Mouse (Mus musculus) limb, embryonic 15.5 days (tissue): Measurements from ENCODE around the gene Lipm. TPM values are rescaled to one million over a fixed set of nuclear protein-coding genes. Genes with fewer than 3 reads are reported as not detected.

Experiments used
- ATAC-seq: fragments of 200-750 bp; cut with Nextera tagmentation; 2 replicates; pipeline ENCODE4 v1.8.0; 2017; ENCODE audit warnings: low read depth, moderate TSS enrichment; ENCODE audit not compliant: insufficient number of reproducible peaks, low FRiP score, low TSS enrichment
- H3K27ac ChIP-seq: fragments of 300-500 bp; sonication (generic); 2 replicates; pipeline ENCODE4 v1.5.1; 2015; ENCODE audit warnings: moderate library complexity, mild to moderate bottlenecking, inconsistent platforms
- H3K27me3 ChIP-seq: fragments of 300-500 bp; sonication (generic); 2 replicates; pipeline ENCODE4 v1.6.1; 2015; ENCODE audit warnings: inconsistent platforms
- H3K36me3 ChIP-seq: fragments of 300-500 bp; sonication (generic); 2 replicates; pipeline ENCODE4 v1.6.1; 2015; ENCODE audit warnings: inconsistent platforms
- H3K4me1 ChIP-seq: fragments of 300-500 bp; sonication (generic); 2 replicates; pipeline ENCODE4 v1.6.1; 2015; ENCODE audit warnings: inconsistent platforms
- H3K4me2 ChIP-seq: fragments of 300-500 bp; sonication (generic); 2 replicates; pipeline ENCODE4 v1.6.1; 2015; ENCODE audit warnings: mild to moderate bottlenecking, inconsistent platforms
- H3K4me3 ChIP-seq: fragments of 300-500 bp; sonication (generic); 2 replicates; pipeline ENCODE4 v1.5.1; 2015; ENCODE audit warnings: mild to moderate bottlenecking, inconsistent platforms
- H3K9ac ChIP-seq: fragments of 300-500 bp; sonication (generic); 2 replicates; pipeline ENCODE4 v1.6.1; 2015; ENCODE audit warnings: inconsistent platforms
- H3K9me3 ChIP-seq: fragments of 300-500 bp; sonication (generic); 2 replicates; pipeline ENCODE4 v1.6.1; 2016; ENCODE audit warnings: inconsistent platforms
- WGBS: fragments of 180-500 bp; shearing (Covaris S2); methylation state at CpG from one replicate; pipeline ENCODE4 v1.1.7; 2015; 5-methylcytosine and 5-hydroxymethylcytosine counted together
- polyA plus RNA-seq: library from polyadenylated mRNA; unstranded; fragments of >200 nt; fragmentation: Nextera tagmentation; extraction: Ambion mirVana; gene quantifications from 2 replicates; pipeline ENCODE4 v1.2.1, GENCODE M21; 2015

The Lipm gene
- polyA plus RNA-seq, 1 experiment from 2014 or later = 30.8 TPM

DNA sequence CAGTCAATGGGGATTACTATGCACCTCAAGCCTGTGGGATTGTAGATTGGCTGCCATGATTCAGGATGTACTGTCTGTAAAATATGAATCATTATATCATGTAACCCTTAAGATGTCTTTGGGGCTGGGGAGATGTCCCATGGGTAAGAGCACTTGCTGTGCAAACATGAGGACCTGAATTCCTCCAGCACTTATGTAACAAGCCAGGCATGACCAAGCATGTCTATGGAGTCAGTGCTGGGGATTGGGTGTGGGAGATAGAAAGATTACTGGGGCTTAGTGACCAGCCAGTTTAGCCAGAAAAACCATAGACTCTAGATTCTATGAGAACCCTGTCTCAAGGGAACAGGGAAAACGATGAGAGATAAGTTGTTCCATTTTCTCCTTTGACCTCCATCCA lies 18.4 kb downstream of the Lipm start:
- H3K27me3 ChIP-seq = no peaks in the 10 kb centered on the region
- H3K4me2 ChIP-seq = no peak overlapping the region
- no peaks in the 10 kb centered on the region for H3K36me3 ChIP-seq
- no peaks in the 10 kb centered on the region for H3K9me3 ChIP-seq
- no peaks in the 10 kb centered on the region for H3K4me1 ChIP-seq
- 84% methylated on average over 1 of the region's 1 CpGs for WGBS
- no peak for ATAC-seq
- no peak overlapping the region for H3K27ac ChIP-seq
- H3K9ac ChIP-seq = no peak overlapping the region
- no peak overlapping the region for H3K4me3 ChIP-seq

DNA sequence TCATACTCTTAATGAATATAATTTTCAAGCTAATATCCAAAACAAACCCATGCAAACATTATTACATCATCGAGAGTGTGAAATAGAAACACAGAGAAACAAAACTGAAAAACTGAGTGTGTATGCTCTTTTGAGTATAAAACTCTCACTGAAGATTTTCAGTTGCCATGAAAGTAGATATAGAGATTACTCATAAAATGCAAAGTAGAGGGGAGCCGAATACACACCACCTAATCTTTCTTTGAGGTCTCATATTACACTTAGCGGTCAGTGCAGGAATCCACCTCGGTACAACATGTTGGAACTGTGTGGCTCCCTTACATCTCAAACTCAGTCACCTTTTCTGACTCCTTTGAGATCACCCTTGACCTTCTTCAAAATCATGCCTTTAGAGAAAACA lies 18.9 kb downstream of the Lipm start:
- Histone ChIP-seq H3K9me3 (no peaks in the 10 kb centered on the region), H3K36me3 (no peaks in the 10 kb centered on the region), H3K4me1 (no peaks in the 10 kb centered on the region), H3K27me3 (no peaks in the 10 kb centered on the region), H3K4me3 (no peak overlapping the region), H3K27ac (no peak overlapping the region), H3K9ac (no peak overlapping the region), H3K4me2 (no peak overlapping the region)
- 58% methylated on average over 4 of the region's 4 CpGs for WGBS
- ATAC-seq = no peak

DNA sequence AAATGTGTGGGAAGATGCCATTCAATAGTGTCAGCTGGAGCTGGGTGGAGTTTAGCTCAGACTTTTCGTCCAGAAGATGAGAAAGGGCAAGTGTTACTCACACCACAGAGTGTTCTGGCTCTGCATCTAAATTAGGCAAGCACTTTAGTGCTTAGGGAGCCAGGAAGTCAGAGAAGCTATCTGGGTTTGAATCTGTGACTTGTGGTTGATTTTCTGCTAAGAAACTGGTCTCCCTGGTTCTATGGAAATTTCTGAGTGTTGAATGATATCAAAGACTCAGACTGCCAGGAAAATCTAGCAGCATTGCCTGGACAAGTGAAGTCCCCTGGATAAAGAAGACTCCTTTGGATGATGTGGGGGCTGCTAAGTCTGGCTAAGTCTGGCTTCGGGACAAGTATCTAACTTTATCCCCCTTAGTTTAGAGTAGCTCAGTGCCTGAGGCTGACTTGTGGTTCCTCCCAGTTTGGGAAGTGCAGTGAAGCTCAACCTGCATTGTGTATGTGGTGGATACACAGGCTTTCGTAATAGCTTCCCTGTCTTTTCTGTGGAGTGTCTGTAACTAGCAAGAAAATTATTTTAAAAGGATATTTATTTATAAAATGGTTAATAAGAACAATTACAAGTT lies 19.5 kb downstream of the Lipm start:
- H3K27ac ChIP-seq = no peak overlapping the region
- H3K9ac ChIP-seq = no peak overlapping the region
- ATAC-seq = no peak
- H3K4me2 ChIP-seq = no peak overlapping the region
- no peak overlapping the region for H3K4me3 ChIP-seq
- H3K36me3 ChIP-seq = no peaks in the 10 kb centered on the region
- H3K4me1 ChIP-seq = no peaks in the 10 kb centered on the region
- no peaks in the 10 kb centered on the region for H3K27me3 ChIP-seq
- no peaks in the 10 kb centered on the region for H3K9me3 ChIP-seq
- 63% methylated on average over 3 of the region's 3 CpGs for WGBS

DNA sequence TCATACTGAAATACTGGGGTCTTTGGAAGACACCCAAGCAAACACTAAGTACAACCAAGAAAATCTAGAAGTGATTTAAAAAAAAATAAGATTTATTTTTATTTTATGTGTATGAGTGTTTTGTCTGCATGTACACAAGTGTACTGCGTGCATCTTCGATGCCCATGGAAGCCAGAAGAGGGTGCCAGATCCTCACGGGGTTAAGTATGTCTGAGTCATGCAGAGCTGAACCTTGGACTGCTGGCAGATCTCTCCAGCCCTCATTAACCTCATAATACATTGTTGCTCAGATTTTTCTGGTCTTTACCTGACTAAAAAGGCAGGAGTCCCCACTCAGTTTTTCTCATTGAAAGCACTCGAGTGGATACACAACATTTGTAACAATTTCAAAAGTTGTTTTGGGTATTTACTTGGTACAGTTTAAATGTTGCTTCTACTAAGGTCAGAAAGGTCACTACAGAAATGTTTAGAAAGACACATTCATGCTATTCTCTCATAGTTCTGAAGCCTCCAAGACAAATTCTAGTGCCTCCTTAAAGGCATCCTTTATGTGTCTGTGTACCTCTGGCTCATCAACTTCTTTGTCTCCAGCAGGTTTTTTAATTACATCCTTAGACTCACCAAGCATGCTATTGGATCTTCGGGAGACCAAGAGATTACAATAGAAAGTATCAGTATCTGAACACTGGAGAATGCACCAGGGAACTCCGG lies 38.1 kb downstream of the Lipm start:
- Histone ChIP-seq H3K9ac (no peak overlapping the region), H3K36me3 (no peaks in the 10 kb centered on the region), H3K4me2 (no peak overlapping the region), H3K4me3 (no peak overlapping the region), H3K4me1 (no peaks in the 10 kb centered on the region), H3K27ac (no peak overlapping the region), H3K27me3 (no peaks in the 10 kb centered on the region), H3K9me3 (no peaks in the 10 kb centered on the region)
- WGBS = 87% methylated on average over 6 of the region's 6 CpGs
- ATAC-seq = no peak

DNA sequence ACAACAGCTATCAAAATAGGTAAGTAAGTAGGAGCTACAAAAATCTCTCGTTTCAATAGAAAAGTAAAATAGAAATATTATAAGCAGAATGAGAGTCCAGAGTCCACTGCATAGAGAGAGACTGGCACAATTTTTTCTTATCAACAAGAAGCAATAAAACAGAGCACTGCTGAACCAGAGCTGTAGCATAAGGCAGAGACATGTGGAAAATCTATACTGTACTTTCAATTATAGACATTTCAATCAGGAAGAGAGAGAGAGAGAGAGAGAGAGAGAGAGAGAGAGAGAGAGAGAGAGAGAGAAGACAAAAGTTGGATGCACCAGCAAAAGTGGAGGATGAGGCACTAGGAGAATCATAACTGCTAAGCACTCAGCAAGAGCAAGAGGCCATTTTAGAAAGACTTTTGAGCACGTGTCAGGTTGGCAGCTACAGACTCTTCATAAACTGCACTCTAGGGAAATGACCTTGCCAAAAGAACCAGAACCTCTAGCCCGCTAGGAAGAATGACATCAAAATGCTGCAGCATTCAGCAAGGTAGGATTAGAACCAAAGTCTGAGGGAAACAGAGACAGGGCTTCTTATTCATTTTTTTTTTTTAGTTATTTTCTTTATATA lies 38.8 kb downstream of the Lipm start:
- Histone ChIP-seq H3K4me3 (no peak overlapping the region), H3K27me3 (no peaks in the 10 kb centered on the region), H3K9me3 (no peaks in the 10 kb centered on the region), H3K4me2 (no peak overlapping the region), H3K36me3 (no peaks in the 10 kb centered on the region), H3K9ac (no peak overlapping the region), H3K4me1 (no peaks in the 10 kb centered on the region), H3K27ac (no peak overlapping the region)
- WGBS = 60% methylated on average over 3 of the region's 3 CpGs
- ATAC-seq = no peak

DNA sequence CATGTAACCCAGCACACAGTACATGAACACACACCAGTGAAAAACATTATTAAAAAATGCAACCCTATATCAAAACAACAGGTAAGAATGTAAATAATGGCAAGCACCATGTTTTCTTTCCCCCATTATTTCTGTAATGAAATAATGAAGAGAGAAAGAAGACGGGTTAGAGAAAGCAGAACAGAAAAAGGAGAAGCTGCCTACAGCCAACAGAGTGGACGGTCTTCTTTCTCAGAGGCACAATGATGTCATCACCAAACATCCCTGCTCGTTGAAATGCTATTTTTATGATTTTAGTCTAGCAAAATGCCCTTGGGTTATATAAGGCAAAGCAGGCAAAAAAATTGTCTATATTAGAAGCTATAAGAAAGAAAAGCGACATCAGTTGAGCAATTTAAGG lies 47.7 kb downstream of the Lipm start:
- Histone ChIP-seq H3K27ac (no peak overlapping the region), H3K27me3 (no peaks in the 10 kb centered on the region), H3K4me2 (no peak overlapping the region), H3K4me3 (no peak overlapping the region), H3K9ac (no peak overlapping the region), H3K9me3 (no peaks in the 10 kb centered on the region), H3K4me1 (no peaks in the 10 kb centered on the region), H3K36me3 (no peaks in the 10 kb centered on the region)
- 64% methylated on average over 4 of the region's 4 CpGs for WGBS
- no peak for ATAC-seq

DNA sequence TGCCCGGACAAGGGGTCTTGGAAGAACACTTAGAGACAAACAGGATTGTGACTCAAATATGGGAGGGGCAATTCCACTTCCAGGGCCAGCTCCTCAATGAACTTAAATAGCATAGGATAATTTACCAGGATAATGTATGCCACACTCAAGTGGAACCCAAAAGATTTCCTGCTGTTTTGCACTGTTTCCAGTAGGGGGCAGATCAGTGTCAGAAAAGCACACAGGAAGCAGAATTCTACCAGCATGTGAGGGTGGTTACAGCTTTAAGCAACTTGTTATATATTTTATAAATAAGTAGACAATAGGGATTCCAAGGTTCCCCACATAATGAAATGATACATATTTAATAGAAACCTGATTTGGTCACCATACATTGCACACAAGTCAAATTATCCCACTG lies 51.2 kb downstream of the Lipm start:
- Histone ChIP-seq H3K36me3 (no peaks in the 10 kb centered on the region), H3K4me2 (no peak overlapping the region), H3K9ac (no peak overlapping the region), H3K4me1 (no peaks in the 10 kb centered on the region), H3K27me3 (no peaks in the 10 kb centered on the region), H3K4me3 (no peak overlapping the region), H3K27ac (no peak overlapping the region), H3K9me3 (no peaks in the 10 kb centered on the region)
- no peak for ATAC-seq
- 79% methylated on average over 1 of the region's 1 CpGs for WGBS

DNA sequence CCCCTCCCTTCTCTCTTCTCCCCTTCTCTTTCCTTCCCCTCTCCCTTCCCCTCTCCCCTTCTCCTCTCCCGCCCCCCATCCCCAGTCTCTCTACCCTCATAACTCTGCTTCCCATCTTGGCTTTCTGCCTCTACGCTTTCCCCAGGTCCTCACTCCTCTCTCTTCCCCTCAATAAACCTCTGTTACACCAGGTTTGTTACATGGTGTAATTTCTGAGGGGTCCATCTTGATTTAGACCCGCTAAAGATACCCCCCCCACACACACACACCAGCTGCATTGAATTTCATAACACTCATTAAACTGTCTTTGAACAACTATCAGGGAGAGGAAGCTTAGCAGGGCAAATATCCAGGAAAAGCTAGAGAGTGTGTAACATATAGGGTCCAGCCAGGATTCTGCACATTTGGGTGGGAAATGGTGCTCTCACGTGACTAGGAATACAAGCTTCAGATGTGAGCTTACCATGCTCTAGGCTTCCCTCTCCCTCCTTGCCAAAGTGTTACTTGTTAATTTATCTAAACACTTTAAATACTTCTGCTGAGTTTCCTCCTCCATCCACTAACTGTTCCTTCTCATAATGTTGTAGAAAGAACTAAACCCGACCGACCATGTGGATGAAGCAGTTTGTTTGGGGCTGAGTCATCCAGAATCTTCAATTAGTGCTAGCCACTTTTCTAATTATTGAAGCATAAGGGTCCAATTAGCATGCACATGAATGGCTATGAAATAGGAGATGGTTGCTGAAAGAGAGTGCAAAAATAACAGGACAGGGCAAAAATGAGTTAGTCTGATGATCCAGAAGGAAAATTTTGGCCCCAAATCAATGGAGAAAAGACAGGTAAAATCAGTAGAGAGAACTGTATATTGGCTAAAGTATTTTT lies 52.8 kb downstream of the Lipm start:
- Histone ChIP-seq H3K4me3 (no peak overlapping the region), H3K9ac (no peak overlapping the region), H3K9me3 (no peaks in the 10 kb centered on the region), H3K36me3 (no peaks in the 10 kb centered on the region), H3K27ac (no peak overlapping the region), H3K27me3 (no peaks in the 10 kb centered on the region), H3K4me1 (no peaks in the 10 kb centered on the region), H3K4me2 (no peak overlapping the region)
- peak; percentile 44; the same call in 1 of the 2 replicates for ATAC-seq
- 32% methylated on average over 6 of the region's 6 CpGs for WGBS

DNA sequence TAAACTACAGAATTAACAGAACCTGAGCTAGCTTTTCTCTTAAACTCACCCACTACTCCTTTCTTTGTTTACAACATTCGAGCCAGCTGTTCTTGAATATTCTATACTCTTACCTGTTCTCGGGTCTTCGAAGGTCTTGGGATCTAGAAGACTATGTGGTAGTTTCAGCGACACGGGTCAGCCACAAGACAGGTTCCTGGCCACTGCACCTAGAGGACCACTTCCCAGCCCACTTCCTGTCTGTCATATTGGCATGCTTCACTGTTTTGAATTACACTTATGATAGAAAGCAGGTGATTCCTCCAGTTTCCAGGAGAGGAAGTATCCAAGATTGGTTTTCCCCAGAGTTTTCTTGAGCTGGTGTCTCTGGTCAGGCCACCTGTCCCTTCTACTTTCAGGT lies 62.0 kb downstream of the Lipm start:
- 84% methylated on average over 5 of the region's 5 CpGs for WGBS
- H3K27ac ChIP-seq = no peak overlapping the region

DNA sequence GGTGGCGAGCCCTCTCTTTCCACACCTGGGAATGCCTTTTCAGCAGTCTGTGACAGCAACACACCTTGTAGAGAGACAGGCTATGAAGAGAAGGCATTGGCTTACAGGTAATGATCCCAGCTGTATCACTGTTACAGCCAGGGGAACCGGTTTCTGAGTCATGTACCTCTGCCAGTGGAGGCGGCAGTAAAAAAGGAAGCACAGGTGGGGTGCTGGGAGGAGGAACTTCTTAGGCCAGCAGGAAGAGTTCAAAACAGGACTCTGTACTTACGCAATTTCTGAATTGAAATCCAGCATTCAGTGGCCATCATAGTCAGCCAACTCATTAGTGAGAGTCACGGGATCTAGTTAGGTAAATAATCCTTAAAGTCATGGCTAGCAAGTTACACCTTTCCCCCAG lies 65.2 kb downstream of the Lipm start, which contains the start of gene Ankrd22:
TSS of gene Ankrd22 (minus strand) at position 163 of the 400 bp plus-strand sequence.
- H3K27ac ChIP-seq = no peak within 1 kb of the TSS
- H3K27me3 ChIP-seq = no peaks in the 10 kb centered on the region
- H3K36me3 ChIP-seq = no peaks in the 10 kb centered on the region
- no peaks in the 10 kb centered on the region for H3K4me1 ChIP-seq
- ATAC-seq = no peak
- no peak within 1 kb of the TSS for H3K4me3 ChIP-seq
- 50% methylated on average over 5 of the region's 5 CpGs for WGBS
- H3K4me2 ChIP-seq = no peak within 1 kb of the TSS
- no peak within 1 kb of the TSS for H3K9ac ChIP-seq
- H3K9me3 ChIP-seq = no peaks in the 10 kb centered on the region

More for the DNA sequence above, 62.0 kb downstream of the Lipm start:
- no peaks in the 10 kb centered on the region for H3K4me1 ChIP-seq
- no peak for ATAC-seq
- no peak overlapping the region for H3K4me2 ChIP-seq
- no peaks in the 10 kb centered on the region for H3K9me3 ChIP-seq
- no peaks in the 10 kb centered on the region for H3K27me3 ChIP-seq
- no peak overlapping the region for H3K9ac ChIP-seq
- no peak overlapping the region for H3K4me3 ChIP-seq
- H3K36me3 ChIP-seq = no peaks in the 10 kb centered on the region

DNA sequence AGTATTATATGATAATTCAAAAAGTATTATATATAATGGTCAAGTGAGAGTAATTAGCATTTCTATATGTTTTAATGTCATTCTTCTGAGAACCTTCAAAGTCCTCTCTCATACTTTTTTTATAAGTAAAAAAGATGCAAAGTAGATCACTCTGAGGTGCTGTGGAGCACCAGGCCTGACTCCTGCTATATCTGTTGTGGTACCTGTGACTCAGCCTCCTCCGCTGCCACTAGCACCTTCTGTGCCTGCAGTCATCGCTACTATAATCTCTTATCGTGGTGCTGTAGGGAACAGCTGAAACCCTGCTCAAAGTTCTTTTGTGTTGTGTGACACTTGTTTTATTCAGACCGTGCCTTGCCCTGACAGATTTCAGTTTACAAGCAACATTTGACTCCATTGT lies 65.7 kb downstream of the Lipm start:
- no peak for ATAC-seq

More for the DNA sequence above, 65.7 kb downstream of the Lipm start:
- no peaks in the 10 kb centered on the region for H3K9me3 ChIP-seq
- H3K36me3 ChIP-seq = no peaks in the 10 kb centered on the region
- H3K4me2 ChIP-seq = no peak overlapping the region
- WGBS = 66% methylated on average over 4 of the region's 4 CpGs
- no peaks in the 10 kb centered on the region for H3K27me3 ChIP-seq
- H3K4me3 ChIP-seq = no peak overlapping the region
- no peaks in the 10 kb centered on the region for H3K4me1 ChIP-seq
- no peak overlapping the region for H3K27ac ChIP-seq
- no peak overlapping the region for H3K9ac ChIP-seq
